ENCODE assay signal across 24 mouse cellular contexts in the genomic region with DNA sequence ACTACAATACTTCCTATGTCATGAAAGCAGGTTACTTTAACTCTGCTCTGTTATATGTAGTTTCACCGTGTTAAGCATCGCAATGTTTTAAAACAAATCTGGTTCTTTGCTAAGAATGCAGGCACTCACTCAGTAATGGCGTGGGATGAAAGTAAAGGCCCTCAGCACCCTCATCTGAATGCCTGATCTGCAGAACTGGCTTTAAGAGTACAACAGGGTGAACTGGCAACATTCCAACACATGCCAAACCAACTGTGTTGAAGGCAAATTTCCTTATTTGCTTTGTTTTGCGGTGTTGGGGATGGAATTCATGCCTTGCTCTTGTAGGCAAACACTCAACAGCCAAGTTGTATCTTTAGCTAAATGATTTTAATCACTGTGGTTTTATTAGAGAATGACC. TPM values are rescaled to one million over a fixed set of nuclear protein-coding genes. Genes with fewer than 3 reads are reported as not detected.
DNase-seq lines count a peak whose midpoint lies in the region; ATAC-seq and TF ChIP-seq lines count a peak whose summit lies in the region.
"Had no signal": no experiment of that assay in that cellular context is flagged by ENCODE, and none has a peak within 500 bp of the region (broad histone marks: within the 10 kb centered on the region; RNA-seq: fewer than 3 reads in every experiment).

No protein-coding gene starts in this region.

- H3K27ac ChIP-seq in lung, embryonic 14.5 days (ENCODE audit: low read depth), result no peak overlapping the region
- H3K27ac ChIP-seq: forebrain, embryonic 15.5 days; hindbrain, embryonic 13.5 days; left cerebral cortex, adult 2 months; limb, embryonic 12.5 days; liver, embryonic 12.5 days; midbrain, embryonic 12.5 days; neural tube, embryonic 13.5 days had no signal

- TF ChIP-seq CTCF in lung, embryonic 14.5 days (IDR thresholded peaks at IDR 0.05; ENCODE audit: low read depth), result no peak

- no peak overlapping the region for H3K9ac ChIP-seq in lung, embryonic 14.5 days
- H3K9ac ChIP-seq: forebrain, embryonic 15.5 days; hindbrain, embryonic 13.5 days; limb, embryonic 12.5 days; liver, embryonic 12.5 days; liver, postnatal 0 days; midbrain, embryonic 12.5 days; neural tube, embryonic 13.5 days had no signal

- 70% methylated on average over 4 of the region's 4 CpGs for WGBS in lung, embryonic 14.5 days

- H3K9me3 ChIP-seq in lung, embryonic 14.5 days (ENCODE audit: low read depth, low read length), result no peaks in the 10 kb centered on the region
- H3K9me3 ChIP-seq: forebrain, embryonic 15.5 days; G1E; hindbrain, embryonic 13.5 days; limb, embryonic 12.5 days; liver, embryonic 12.5 days; midbrain, embryonic 12.5 days; neural tube, embryonic 13.5 days had no signal

- no peak overlapping the region for H3K4me2 ChIP-seq in lung, embryonic 14.5 days
- H3K4me2 ChIP-seq: forebrain, embryonic 15.5 days; heart, embryonic 11.5 days; hindbrain, embryonic 13.5 days; limb, embryonic 12.5 days; liver, embryonic 12.5 days; midbrain, embryonic 12.5 days; neural tube, embryonic 13.5 days had no signal

- H3K27me3 ChIP-seq in lung, embryonic 14.5 days (ENCODE audit: insufficient read depth, low read length), result no peaks in the 10 kb centered on the region
- H3K27me3 ChIP-seq: forebrain, embryonic 15.5 days; hindbrain, embryonic 13.5 days; limb, embryonic 12.5 days; liver, embryonic 12.5 days; midbrain, embryonic 12.5 days; neural tube, embryonic 13.5 days had no signal

- peaks cover 45% of the 10 kb centered on the region for H3K36me3 ChIP-seq in lung, embryonic 14.5 days (ENCODE audit: insufficient read depth)

- DNase-seq in heart, adult 11 months, result peak; percentile 40
- no peak for DNase-seq in heart, postnatal 4 days
- peak; percentile 61 for DNase-seq in lung, embryonic 14.5 days
- no peak for DNase-seq in lung, postnatal 4 days
- DNase-seq in lung, postnatal 10 days, result peak; percentile 34
- DNase-seq in adrenal gland, postnatal 10 days, result no peak
- DNase-seq in adrenal gland, postnatal 36 days, result no peak
- DNase-seq: cerebellum, adult 2 months; gastrocnemius, postnatal 25 days; heart, adult 18-20 months; heart, postnatal 36 days; kidney, adult 9 months; liver, postnatal 0 days had no signal

- no peak overlapping the region for H3K4me3 ChIP-seq in lung, embryonic 14.5 days (ENCODE audit: low read depth, low read length)
- H3K4me3 ChIP-seq: forebrain, embryonic 15.5 days; hindbrain, embryonic 13.5 days; layer of hippocampus, adult 2 months; left cerebral cortex, adult 2 months; limb, embryonic 12.5 days; liver, embryonic 12.5 days; midbrain, embryonic 12.5 days; neural tube, embryonic 13.5 days had no signal

- H3K4me1 ChIP-seq in lung, embryonic 14.5 days (ENCODE audit: insufficient read depth), result no peaks in the 10 kb centered on the region
- H3K4me1 ChIP-seq: forebrain, embryonic 15.5 days; hindbrain, embryonic 13.5 days; limb, embryonic 12.5 days; liver, embryonic 12.5 days; midbrain, embryonic 12.5 days; neural tube, embryonic 13.5 days had no signal

- ATAC-seq in lung, embryonic 14.5 days (ENCODE audit: insufficient read depth), result no peak
- ATAC-seq: forebrain, embryonic 15.5 days; intestine, embryonic 16.5 days; liver, embryonic 12.5 days; liver, postnatal 0 days had no signal

RNA-seq across cellular contexts. Expression of gene Inka2, which starts 29.1 kb away (rescaled TPM):
- 10 to 100 TPM; 34.0 to 39.1 TPM for total RNA-seq in heart, postnatal 4 days (2021)
- polyA plus RNA-seq in lung, embryonic 14.5 days (2014; fragmentation: Nextera tagmentation; extraction: Ambion mirVana), result 1.2 and 1.6 TPM in 2 replicates
- total RNA-seq in adrenal gland, postnatal 10 days (2021), result 1 to 10 TPM; 3.2 to 5.8 TPM
- total RNA-seq in adrenal gland, postnatal 36 days (2021), result 1 to 10 TPM; 1.6 TPM

RNA-seq across cellular contexts. Expression of gene Ddx20, which starts 46.2 kb away (rescaled TPM):
- 10 to 100 TPM; 15.6 to 16.9 TPM for total RNA-seq in heart, postnatal 4 days (2021)
- polyA plus RNA-seq in lung, embryonic 14.5 days (2014; fragmentation: Nextera tagmentation; extraction: Ambion mirVana), result 45.0 and 48.2 TPM in 2 replicates
- total RNA-seq in adrenal gland, postnatal 10 days (2021), result 10 to 100 TPM; 17.0 to 17.3 TPM
- 10 to 100 TPM; 16.4 to 19.5 TPM for total RNA-seq in adrenal gland, postnatal 36 days (2021)

Comparison
In these comparisons a context has a peak if more than half of its experiments do, and no peak if none do; other contexts are left out.
1. DNase-seq: peak in heart, adult 11 months (single experiment), lung, embryonic 14.5 days (single experiment) and lung, postnatal 10 days (single experiment); none in heart, postnatal 4 days (single experiment), lung, postnatal 4 days (0 of 2), adrenal gland, postnatal 10 days (single experiment) and adrenal gland, postnatal 36 days (0 of 2).
2. RNA of gene Inka2, which starts 29.1 kb away (total RNA-seq): 34.0 to 39.1 TPM in heart, postnatal 4 days; 3.2 to 5.8 TPM in adrenal gland, postnatal 10 days and 1.6 TPM in adrenal gland, postnatal 36 days; every median in the first group is over 4 times any median in the second.